Mouse (Mus musculus) ES-Bruce4 (cell line): ENCODE measurements at regions not wholly inside any gene's neighbourhood (a gene's known extent, or its start where the extent isn't known, plus 50 kb on each side); places are given as distances from the start of the nearest gene placed in this dataset.
A peak's percentile ranks its signal among the peaks of the same experiment; 100 is the strongest.

Experiments
- H3K27ac ChIP-seq: 2 replicates; pipeline ENCODE4 v1.5.1; 2012; ENCODE audit warnings: low read length, inconsistent platforms; ENCODE audit not compliant: insufficient read depth
- H3K27me3 ChIP-seq: 2 replicates; pipeline ENCODE4 v1.6.1; 2012; ENCODE audit warnings: mild to moderate bottlenecking, low read length, inconsistent platforms; ENCODE audit not compliant: control insufficient read depth, poor library complexity, insufficient read depth, severe bottlenecking
- H3K36me3 ChIP-seq: 2 replicates; pipeline ENCODE4 v1.6.1; 2012; ENCODE audit warnings: inconsistent platforms, mild to moderate bottlenecking, low read length, moderate library complexity; ENCODE audit not compliant: control insufficient read depth, poor library complexity, insufficient read depth, severe bottlenecking
- H3K4me1 ChIP-seq: one replicate; pipeline ENCODE4 v1.8.1; 2011; ENCODE audit warnings: low read length; ENCODE audit not compliant: control insufficient read depth, insufficient read depth
- H3K4me3 ChIP-seq: 2 replicates; pipeline ENCODE4 v1.5.1; 2011; ENCODE audit warnings: low read depth, mild to moderate bottlenecking, low read length
- H3K9ac ChIP-seq: 2 replicates; pipeline ENCODE4 v1.6.1; 2012; ENCODE audit warnings: low read depth, mild to moderate bottlenecking, inconsistent platforms; ENCODE audit not compliant: poor library complexity, severe bottlenecking
- H3K9me3 ChIP-seq: replicated peaks from 2 replicates; pipeline ENCODE4 v1.6.1; 2012; ENCODE audit warnings: mild to moderate bottlenecking, low read length, inconsistent platforms; ENCODE audit not compliant: control insufficient read depth, poor library complexity, insufficient read depth, severe bottlenecking
- CTCF ChIP-seq: IDR thresholded peaks from one replicate; pipeline ENCODE4 v1.8.1; 2011; ENCODE audit warnings: low read depth, low read length
- EP300 ChIP-seq: IDR thresholded peaks from 2 replicates; pipeline ENCODE4 v1.6.1; 2011; ENCODE audit warnings: low read depth, low read length; ENCODE audit not compliant: insufficient read depth
- POLR2A ChIP-seq: IDR thresholded peaks from one replicate; pipeline ENCODE4 v1.8.1; 2011; ENCODE audit warnings: low read length; ENCODE audit not compliant: insufficient read depth

DNA sequence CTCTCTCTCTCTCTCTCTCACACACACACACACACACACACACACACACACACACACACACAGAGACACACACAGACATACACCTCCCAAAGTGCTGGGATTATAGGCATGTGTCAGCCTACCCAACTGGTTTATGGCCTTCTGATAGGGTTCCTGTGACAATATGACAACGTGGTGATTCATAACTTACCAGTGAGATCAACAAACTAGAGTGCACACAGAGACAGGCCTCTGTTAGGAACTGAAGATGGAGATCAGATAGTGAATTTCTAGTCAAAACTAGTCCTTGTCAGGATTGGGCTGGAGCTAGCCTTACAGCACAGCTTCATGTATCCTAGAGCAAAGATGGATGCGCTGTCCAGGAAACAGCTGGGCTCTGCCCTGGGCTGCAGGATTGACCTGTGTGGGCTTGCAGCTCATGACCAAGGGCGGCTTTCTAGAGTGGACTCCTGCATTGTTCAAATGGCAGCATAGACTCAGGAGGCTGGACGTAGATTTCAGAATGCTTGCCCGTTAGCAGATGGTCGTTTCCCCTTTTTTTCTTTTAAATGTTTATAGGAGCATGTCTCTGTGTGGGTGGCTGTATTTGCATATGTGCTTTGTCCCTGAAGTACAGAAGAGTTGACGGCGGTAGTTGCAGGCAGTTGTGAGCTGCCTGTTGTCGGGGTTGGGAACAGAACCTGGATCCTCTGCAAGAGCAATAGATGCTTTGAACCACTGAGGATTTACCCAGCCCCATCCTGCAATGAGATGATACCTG, 106.0 kb upstream of the Zfp217 start:
- no peak for TF ChIP-seq CTCF
- no peak for TF ChIP-seq POLR2A
- TF ChIP-seq EP300 = no peak
- H3K27me3 ChIP-seq = no peaks in the 10 kb centered on the region
- H3K4me1 ChIP-seq = peaks cover 4% of the 10 kb centered on the region
- no peak overlapping the region for H3K4me3 ChIP-seq
- H3K27ac ChIP-seq = no peak overlapping the region
- no peaks in the 10 kb centered on the region for H3K9me3 ChIP-seq
- H3K9ac ChIP-seq = no peak overlapping the region
- H3K36me3 ChIP-seq = no peaks in the 10 kb centered on the region

DNA sequence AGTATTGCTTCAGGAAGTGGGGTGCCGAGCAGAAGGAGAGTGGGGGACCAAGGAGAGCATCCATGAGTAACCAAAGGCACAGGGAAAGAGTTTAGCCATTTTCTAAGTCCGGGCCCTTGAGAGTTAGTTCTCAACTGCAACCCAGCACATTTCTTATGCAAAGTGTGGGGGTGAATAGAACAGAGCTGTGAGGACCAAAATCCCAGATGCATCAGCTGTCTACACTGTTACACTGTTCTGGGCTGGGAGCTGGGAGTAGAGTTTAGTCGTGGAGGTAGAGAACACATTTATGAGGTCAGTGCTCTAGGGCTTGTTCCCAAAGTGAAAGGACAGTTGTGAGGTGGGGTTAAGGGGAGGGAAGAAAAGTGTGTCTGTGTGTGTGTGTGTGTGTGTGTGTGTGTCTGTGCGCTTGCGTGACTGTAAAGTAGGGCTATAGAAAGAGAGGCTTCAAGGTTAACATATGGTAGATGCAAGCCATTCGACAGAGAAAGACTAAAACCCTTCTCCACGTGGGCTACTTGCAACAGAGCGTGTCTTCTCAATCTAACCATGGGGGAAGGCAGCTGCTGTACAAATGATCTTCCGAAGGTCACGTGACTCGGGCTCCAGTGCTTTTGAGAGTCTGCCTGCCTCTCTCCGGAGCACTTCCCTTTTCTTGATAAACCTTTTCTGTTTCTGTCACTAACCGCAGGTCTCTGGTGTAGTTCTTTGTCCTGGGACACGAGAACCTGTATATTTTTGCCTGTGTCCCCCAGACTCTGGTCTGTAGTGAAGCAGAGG, 104.5 kb upstream of the Zfp217 start:
- H3K27ac ChIP-seq = peak overlapping the region; percentile 35
- H3K9me3 ChIP-seq = no peaks in the 10 kb centered on the region
- no peaks in the 10 kb centered on the region for H3K27me3 ChIP-seq
- peaks cover 4% of the 10 kb centered on the region for H3K4me1 ChIP-seq
- H3K9ac ChIP-seq = peak overlapping the region; percentile 13; the same call in 1 of the 2 replicates
- no peak overlapping the region for H3K4me3 ChIP-seq
- H3K36me3 ChIP-seq = no peaks in the 10 kb centered on the region
- TF ChIP-seq POLR2A = no peak
- no peak for TF ChIP-seq CTCF
- TF ChIP-seq EP300 = no peak

DNA sequence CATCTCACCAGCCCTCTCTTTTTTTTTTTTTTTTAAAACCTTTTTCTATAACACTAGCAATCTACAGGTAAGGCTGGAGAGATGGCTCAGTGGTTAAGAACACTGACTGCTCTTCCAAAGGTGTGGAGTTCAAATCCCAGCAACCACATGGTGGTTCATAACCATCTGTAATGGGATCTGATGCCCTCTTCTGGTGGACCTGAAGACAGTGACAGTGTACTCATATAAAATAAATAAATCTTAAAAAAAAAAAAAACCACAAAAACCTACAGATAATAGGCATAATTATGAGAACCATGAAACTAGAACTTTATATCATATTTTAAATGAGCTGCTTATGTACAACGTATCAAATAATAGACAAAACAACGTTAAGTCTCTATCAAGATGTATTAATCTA, 102.8 kb upstream of the Zfp217 start:
- Histone ChIP-seq H3K9me3 (no peaks in the 10 kb centered on the region), H3K4me1 (peaks cover 4% of the 10 kb centered on the region), H3K36me3 (no peaks in the 10 kb centered on the region), H3K27ac (no peak overlapping the region), H3K27me3 (no peaks in the 10 kb centered on the region), H3K9ac (no peak overlapping the region), H3K4me3 (no peak overlapping the region)
- no peak for TF ChIP-seq POLR2A
- no peak for TF ChIP-seq EP300
- TF ChIP-seq CTCF = no peak

DNA sequence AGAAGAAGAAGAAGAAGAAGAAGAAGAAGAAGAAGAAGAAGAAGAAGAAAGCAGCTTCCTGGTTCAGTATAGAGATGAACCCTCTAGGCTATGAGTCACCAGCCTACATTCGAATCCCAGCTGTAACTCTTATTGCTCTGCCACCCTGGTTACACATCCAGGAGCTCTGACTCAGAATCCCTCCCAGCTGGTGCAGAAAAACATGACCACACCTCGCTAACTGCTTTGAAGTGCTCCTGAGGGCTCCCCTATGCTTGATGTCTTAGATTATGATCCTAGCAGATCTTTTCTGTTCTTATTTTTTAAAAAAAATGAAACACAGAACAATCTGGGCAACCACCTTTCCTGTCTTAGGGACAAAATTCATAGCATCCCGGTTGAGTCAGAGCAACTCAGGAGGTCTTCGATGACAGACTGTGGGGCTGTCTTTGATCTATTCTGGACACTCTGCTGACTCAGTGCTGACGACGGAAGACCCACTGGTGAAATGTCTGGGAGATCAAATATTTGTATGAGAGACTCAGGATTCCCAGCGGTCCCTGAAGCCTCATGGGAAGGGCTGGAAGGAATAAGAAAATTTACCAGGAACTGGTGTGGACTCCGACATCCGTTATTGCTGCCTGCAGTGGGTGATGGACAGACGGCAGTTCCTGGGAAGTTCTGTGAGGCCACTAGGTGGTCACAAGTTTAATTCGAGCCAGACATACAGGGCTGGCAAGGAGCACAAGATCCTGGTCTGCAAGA, 100.0 kb upstream of the Zfp217 start:
- H3K36me3 ChIP-seq = no peaks in the 10 kb centered on the region
- H3K27ac ChIP-seq = no peak overlapping the region
- no peak overlapping the region for H3K9ac ChIP-seq
- peaks cover 2% of the 10 kb centered on the region for H3K4me1 ChIP-seq
- no peak overlapping the region for H3K4me3 ChIP-seq
- TF ChIP-seq CTCF (no peak), POLR2A (no peak), EP300 (no peak)
- no peaks in the 10 kb centered on the region for H3K27me3 ChIP-seq
- no peaks in the 10 kb centered on the region for H3K9me3 ChIP-seq

DNA sequence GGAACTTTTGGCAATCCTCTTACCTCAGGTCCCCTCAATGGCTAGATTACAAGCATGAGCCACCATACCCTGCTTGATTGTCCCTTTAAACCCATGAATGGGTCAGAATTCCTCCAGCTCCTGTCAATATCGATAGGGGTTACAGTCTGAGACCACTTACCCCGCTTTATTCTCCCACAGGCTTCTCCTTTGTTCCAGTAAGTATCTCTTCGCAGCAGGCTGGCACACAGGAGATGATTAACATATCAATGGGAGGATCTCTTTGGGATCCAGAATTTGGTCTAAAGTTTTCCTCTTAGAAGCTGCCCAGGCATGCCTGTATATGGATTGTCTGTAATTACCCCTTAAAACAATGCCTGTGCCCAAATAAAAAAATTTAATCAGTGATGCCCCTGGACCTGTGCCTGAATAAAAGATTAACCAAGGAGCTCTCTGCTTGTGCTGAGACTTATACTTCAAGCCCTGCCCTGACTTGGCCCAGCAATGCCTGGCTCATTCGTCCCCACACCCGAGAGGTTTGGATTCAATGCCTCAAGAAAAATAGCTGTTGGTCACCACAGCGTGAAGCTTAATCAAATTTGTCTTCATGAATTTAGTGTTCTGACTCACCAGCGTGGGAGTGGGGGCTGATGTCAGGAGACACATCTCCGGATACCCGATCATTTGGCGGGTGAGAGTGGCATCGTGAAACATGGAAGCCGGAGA, 97.9 kb upstream of the Zfp217 start:
- peak overlapping the region; percentile 91 for H3K27ac ChIP-seq
- H3K36me3 ChIP-seq = no peaks in the 10 kb centered on the region
- no peaks in the 10 kb centered on the region for H3K9me3 ChIP-seq
- H3K4me1 ChIP-seq = no peaks in the 10 kb centered on the region
- 0 out of 2 replicates have a peak overlapping the region, but pooled peaks have one; percentile 2 for H3K4me3 ChIP-seq
- TF ChIP-seq EP300 (no peak), CTCF (no peak), POLR2A (no peak)
- no peaks in the 10 kb centered on the region for H3K27me3 ChIP-seq
- H3K9ac ChIP-seq = peak overlapping the region; percentile 82
